Mouse (Mus musculus) CH12.LX (cell line): ENCODE results near the gene Galk1. TPM values are rescaled to one million over a fixed set of nuclear protein-coding genes. Genes with fewer than 3 reads are reported as not detected.

Experiments
- DNase-seq: peaks from one replicate; pipeline ENCODE4 v3.0.0-alpha.2; 2013; ENCODE audit errors: extremely low read depth
- H3K27ac ChIP-seq: 2 replicates; pipeline ENCODE4 v1.5.1; 2012; ENCODE audit warnings: low read depth, mild to moderate bottlenecking, control low read depth, moderate library complexity; ENCODE audit not compliant: insufficient read depth
- H3K27me3 ChIP-seq: replicated peaks from 2 replicates; pipeline ENCODE3; 2012; ENCODE audit warnings: inconsistent platforms
- H3K36me3 ChIP-seq, 2 experiments: replicated peaks in 1 of 2; 2 replicates each; pipeline versions ENCODE3 to v1.6.1; 2012; ENCODE audit warnings: inconsistent platforms in 1 of 2, low read length in 1 of 2, mild to moderate bottlenecking in 1 of 2, mixed read lengths in 1 of 2, moderate library complexity in 1 of 2; ENCODE audit not compliant: control insufficient read depth in 1 of 2, insufficient read depth in 1 of 2
- H3K4me1 ChIP-seq, 2 experiments: 2 replicates each; pipeline ENCODE4 v1.6.1; 2012; ENCODE audit warnings: inconsistent platforms in 1 of 2, moderate library complexity in 1 of 2; ENCODE audit not compliant: insufficient read depth in 2 of 2, control insufficient read depth in 1 of 2
- H3K4me2 ChIP-seq: 2 replicates; pipeline ENCODE4 v1.6.1; 2012; ENCODE audit warnings: low read depth, mild to moderate bottlenecking, control low read depth; ENCODE audit not compliant: poor library complexity, insufficient read depth, severe bottlenecking
- H3K4me3 ChIP-seq, 3 experiments: fragments of 150-350 bp in 1 of 3; sonication (generic) in 1 of 3; replicated peaks in 1 of 3; 2 replicates each; pipeline versions ENCODE3 to v1.5.1; 2011 to 2012; ENCODE audit warnings: low read depth in 2 of 3, low read length in 2 of 3, mild to moderate bottlenecking in 2 of 3, moderate library complexity in 2 of 3, control low read depth in 1 of 3, improper control_type of control experiment in 1 of 3, inconsistent platforms in 1 of 3, mixed read lengths in 1 of 3; ENCODE audit not compliant: poor library complexity in 1 of 3
- H3K79me2 ChIP-seq: replicated peaks from 2 replicates; pipeline ENCODE4 v1.6.1; 2012; ENCODE audit warnings: mild to moderate bottlenecking, moderate library complexity; ENCODE audit not compliant: control insufficient read depth, poor library complexity, insufficient read depth, severe bottlenecking; ENCODE audit errors: extremely low read depth
- H3K9ac ChIP-seq: 2 replicates; pipeline ENCODE4 v1.6.1; 2012; ENCODE audit warnings: low read depth, mild to moderate bottlenecking, control low read depth, moderate library complexity; ENCODE audit not compliant: insufficient read depth
- H3K9me3 ChIP-seq: replicated peaks from 2 replicates; pipeline ENCODE3; 2012; ENCODE audit warnings: low read length, inconsistent platforms, mixed read lengths
- BHLHE40 ChIP-seq: IDR thresholded peaks from 2 replicates; pipeline ENCODE4 v1.6.1; 2011; ENCODE audit warnings: mild to moderate bottlenecking, low read depth, low read length, improper control_type of control experiment
- CHD1 ChIP-seq: IDR thresholded peaks from 2 replicates; pipeline ENCODE4 v1.6.1; 2012; ENCODE audit warnings: low read depth, low read length, improper control_type of control experiment, inconsistent platforms
- CHD2 ChIP-seq: IDR thresholded peaks from 2 replicates; pipeline ENCODE4 v1.6.1; 2011; ENCODE audit warnings: low read length, improper control_type of control experiment
- CTCF ChIP-seq, 2 experiments: IDR thresholded peaks in 1 of 2; conservative IDR thresholded peaks in 1 of 2; 2 replicates each; pipeline ENCODE4 v1.5.1; 2011 to 2012; ENCODE audit warnings: low read depth in 2 of 2, low read length in 2 of 2, improper control_type of control experiment in 1 of 2, inconsistent platforms in 1 of 2, mild to moderate bottlenecking in 1 of 2, moderate library complexity in 1 of 2
- ELF1 ChIP-seq: IDR thresholded peaks from 2 replicates; pipeline ENCODE4 v1.6.1; 2014; ENCODE audit warnings: low read depth, mild to moderate bottlenecking, inconsistent platforms, low read length, improper control_type of control experiment
- EP300 ChIP-seq: IDR thresholded peaks from 2 replicates; pipeline ENCODE4 v1.6.1; 2011; ENCODE audit warnings: low read length, improper control_type of control experiment
- ETS1 ChIP-seq: conservative IDR thresholded peaks from 2 replicates; pipeline ENCODE4 v1.6.1; 2012; ENCODE audit warnings: low read depth, mild to moderate bottlenecking, inconsistent platforms, low read length, improper control_type of control experiment, moderate library complexity
- GABPA ChIP-seq: IDR thresholded peaks from 2 replicates; pipeline ENCODE4 v1.6.1; 2012; ENCODE audit warnings: low read depth, low read length, improper control_type of control experiment, inconsistent platforms; ENCODE audit not compliant: insufficient replicate concordance
- HCFC1 ChIP-seq: IDR thresholded peaks from 2 replicates; pipeline ENCODE4 v1.6.1; 2012; ENCODE audit warnings: low read depth, mild to moderate bottlenecking, inconsistent platforms, low read length, improper control_type of control experiment
- IRF4 ChIP-seq: IDR thresholded peaks from 2 replicates; pipeline ENCODE4 v1.6.1; 2014; ENCODE audit warnings: low read depth, mild to moderate bottlenecking, inconsistent platforms, low read length, improper control_type of control experiment
- JUND ChIP-seq: conservative IDR thresholded peaks from 2 replicates; pipeline ENCODE4 v1.6.1; 2011; ENCODE audit warnings: low read depth, low read length, improper control_type of control experiment
- MAFK ChIP-seq: IDR thresholded peaks from 2 replicates; pipeline ENCODE4 v1.6.1; 2011; ENCODE audit warnings: low read length, improper control_type of control experiment; ENCODE audit not compliant: insufficient replicate concordance
- MAZ ChIP-seq: IDR thresholded peaks from 2 replicates; pipeline ENCODE4 v1.6.1; 2012; ENCODE audit warnings: low read depth, mild to moderate bottlenecking, inconsistent platforms, low read length, improper control_type of control experiment, moderate library complexity
- MXI1 ChIP-seq: IDR thresholded peaks from 2 replicates; pipeline ENCODE4 v1.6.1; 2011; ENCODE audit warnings: mild to moderate bottlenecking, low read depth, low read length, improper control_type of control experiment
- NRF1 ChIP-seq: IDR thresholded peaks from 2 replicates; pipeline ENCODE4 v1.6.1; 2014; ENCODE audit warnings: low read depth, mild to moderate bottlenecking, inconsistent platforms, low read length, improper control_type of control experiment, moderate library complexity
- PAX5 ChIP-seq: IDR thresholded peaks from 2 replicates; pipeline ENCODE4 v1.6.1; 2012; ENCODE audit warnings: low read length, inconsistent platforms, mixed read lengths
- POLR2A ChIP-seq: IDR thresholded peaks from 2 replicates; pipeline ENCODE4 v1.6.1; 2011; ENCODE audit warnings: low read depth, mild to moderate bottlenecking, improper control_type of control experiment, low read length
- POLR2AphosphoS2 ChIP-seq: IDR thresholded peaks from 2 replicates; pipeline ENCODE4 v1.6.1; 2011; ENCODE audit warnings: low read depth, low read length, improper control_type of control experiment
- RCOR1 ChIP-seq: conservative IDR thresholded peaks from 2 replicates; pipeline ENCODE4 v1.6.1; 2012; ENCODE audit warnings: low read depth, mild to moderate bottlenecking, inconsistent platforms, low read length, improper control_type of control experiment
- SIN3A ChIP-seq: IDR thresholded peaks from 2 replicates; pipeline ENCODE4 v1.6.1; 2012; ENCODE audit warnings: low read length, improper control_type of control experiment, inconsistent platforms
- SMC3 ChIP-seq: IDR thresholded peaks from 2 replicates; pipeline ENCODE4 v1.6.1; 2011; ENCODE audit warnings: low read depth, low read length, improper control_type of control experiment
- TBP ChIP-seq: conservative IDR thresholded peaks from 2 replicates; pipeline ENCODE4 v1.6.1; 2011; ENCODE audit warnings: low read depth, low read length, improper control_type of control experiment
- TCF12 ChIP-seq: IDR thresholded peaks from 2 replicates; pipeline ENCODE4 v1.6.1; 2014; ENCODE audit warnings: low read depth, mild to moderate bottlenecking, inconsistent platforms, low read length, improper control_type of control experiment
- USF1 ChIP-seq: IDR thresholded peaks from 2 replicates; pipeline ENCODE4 v1.6.1; 2014; ENCODE audit warnings: low read depth, mild to moderate bottlenecking, inconsistent platforms, low read length, improper control_type of control experiment
- USF2 ChIP-seq: conservative IDR thresholded peaks from 2 replicates; pipeline ENCODE4 v1.6.1; 2011; ENCODE audit warnings: low read depth, low read length, improper control_type of control experiment
- ZC3H11A ChIP-seq: IDR thresholded peaks from 2 replicates; pipeline ENCODE4 v1.6.1; 2012; ENCODE audit warnings: low read depth, mild to moderate bottlenecking, inconsistent platforms, low read length, improper control_type of control experiment
- ZKSCAN1 ChIP-seq: IDR thresholded peaks from 2 replicates; pipeline ENCODE4 v1.6.1; 2012; ENCODE audit warnings: low read depth, inconsistent platforms, low read length, improper control_type of control experiment, borderline replicate concordance
- ZMIZ1 ChIP-seq: IDR thresholded peaks from 2 replicates; pipeline ENCODE4 v1.6.1; 2012; ENCODE audit warnings: low read depth, mild to moderate bottlenecking, inconsistent platforms, low read length, improper control_type of control experiment
- ZNF384 ChIP-seq: IDR thresholded peaks from 2 replicates; pipeline ENCODE4 v1.6.1; 2012; ENCODE audit warnings: low read depth, low read length, improper control_type of control experiment, inconsistent platforms
- dilution Hi-C: fragments of 300-500 bp; cut with MboI; formaldehyde crosslinking; loops from 2 replicates; pipeline ENCODE4 v1.14.3; 2020; ENCODE audit warnings: low sequenced_read_pairs; ENCODE audit not compliant: extremely low pct_unique_long_range_greater_than_20kb, extremely low pct_ligation_motif_present
- in situ Hi-C: fragments of 300-500 bp; cut with MboI; formaldehyde crosslinking; loops from 3 replicates; pipeline ENCODE4 v1.14.3; 2019; ENCODE audit warnings: low sequenced_read_pairs, low pct_ligation_motif_present, low pct_unique_long_range_greater_than_20kb, mixed read lengths
- polyA plus RNA-seq: library from polyadenylated mRNA; unstranded; fragments of >175 nt; gene quantifications from 2 replicates; pipeline ENCODE4 v1.2.1, GENCODE M21; 2012; ENCODE audit warnings: low read depth; ENCODE audit not compliant: insufficient read length
- total RNA-seq, 2 experiments: library from RNA; depleted of rRNA; stranded (reverse); fragments of 300-350 nt in 1 of 2; fragments of >200 nt in 1 of 2; gene quantifications; 2 replicates each; pipeline ENCODE4 v1.2.3; 2012 to 2014

The Galk1 gene
- total and polyA plus RNA-seq, 3 experiments = 263 to 413 (median 293) TPM

- peaks cover 35 to 44% of the 10 kb centered on the region in 2 experiments for H3K36me3 ChIP-seq
- peak overlapping the region; percentile 67 to 98 (median 82) for H3K4me3 ChIP-seq
- DNase-seq = peak; percentile 49
- peaks cover 7 to 43% of the 10 kb centered on the region in 2 experiments for H3K4me1 ChIP-seq
- H3K27me3 ChIP-seq = no peaks in the 10 kb centered on the region
- peak overlapping the region; percentile 51 for H3K9ac ChIP-seq
- TF ChIP-seq SIN3A (no peak), BHLHE40 (no peak), RCOR1 (0 out of 2 replicates have a peak, but pooled peaks have one; percentile 4), GABPA (no peak), JUND (no peak), ETS1 (no peak; the same call in 1 of the 2 replicates), USF2 (no peak), MAZ (peak; percentile 15; the same call in 1 of the 2 replicates), USF1 (no peak), ZNF384 (no peak), CHD2 (no peak), IRF4 (no peak), SMC3 (no peak), EP300 (no peak), POLR2AphosphoS2 (no peak), TCF12 (no peak; the same call in 1 of the 2 replicates), MAFK (no peak), ZC3H11A (no peak), TBP (0 out of 2 replicates have a peak, but pooled peaks have one; percentile 18), MXI1 (no peak), POLR2A (peak; percentile 32; the same call in 1 of the 2 replicates), NRF1 (no peak), ZMIZ1 (no peak), ELF1 (no peak), CHD1 (peak; percentile 94; the same call in 1 of the 2 replicates), CTCF (conservative IDR thresholded peaks at IDR 0.05 in 1 of 2, IDR thresholded peaks at IDR 0.05 in 1 of 2; ENCODE audit: low read depth in 2 of 2, low read length in 2 of 2) (no peak), ZKSCAN1 (no peak), PAX5 (no peak), HCFC1 (no peak)
- peak overlapping the region; percentile 75 for H3K4me2 ChIP-seq
- peaks cover 6% of the 10 kb centered on the region; the same call in 1 of the 2 replicates for H3K79me2 ChIP-seq
- in situ Hi-C loops = loop anchor here (25.0 kb wide), 1 partner anchor 399 kb away; the partner anchor contains the start of genes Gga3, Mif4gd and Mrps7
- dilution Hi-C loops = no loop called here
- no peaks in the 10 kb centered on the region for H3K9me3 ChIP-seq
- H3K27ac ChIP-seq = no peak overlapping the region
Observed at GRCm38 (mm10) chr11:116011529-116012261, 824 bp downstream of the Galk1 start.
